Mouse (Mus musculus) ES-E14 (cell line): ENCODE measurements around the gene Add2. TPM values are rescaled to one million over a fixed set of nuclear protein-coding genes. Genes with fewer than 3 reads are reported as not detected.

ENCODE experiments used
- DNase-seq: peaks from one replicate; pipeline ENCODE4 v3.0.0-alpha.2; 2013; ENCODE audit warnings: low read depth, low spot score
- H3K27ac ChIP-seq: 2 replicates; pipeline ENCODE4 v1.5.1; 2012; ENCODE audit warnings: low read depth, mild to moderate bottlenecking, low read length, moderate library complexity, mixed read lengths; ENCODE audit not compliant: poor library complexity, insufficient read depth, severe bottlenecking
- H3K36me3 ChIP-seq: 2 replicates; pipeline ENCODE4 v1.6.1; 2012; ENCODE audit warnings: mild to moderate bottlenecking, low read length, moderate library complexity, mixed read lengths; ENCODE audit not compliant: control insufficient read depth, poor library complexity, insufficient read depth, severe bottlenecking
- H3K4me1 ChIP-seq, 2 experiments: fragments of 150-350 bp in 1 of 2; sonication (generic) in 1 of 2; 2 replicates each; pipeline ENCODE4 v1.6.1; 2012; ENCODE audit warnings: low read length in 2 of 2, mild to moderate bottlenecking in 1 of 2, mixed read lengths in 1 of 2; ENCODE audit not compliant: control insufficient read depth in 2 of 2, insufficient read depth in 2 of 2, poor library complexity in 1 of 2
- H3K4me3 ChIP-seq, 2 experiments: fragments of 150-350 bp in 1 of 2; sonication (generic) in 1 of 2; 2 replicates each; pipeline ENCODE4 v1.5.1; 2012; ENCODE audit warnings: low read length in 2 of 2, low read depth in 1 of 2, mild to moderate bottlenecking in 1 of 2, mixed read lengths in 1 of 2; ENCODE audit not compliant: insufficient read depth in 1 of 2, poor library complexity in 1 of 2, severe bottlenecking in 1 of 2
- H3K9ac ChIP-seq: 2 replicates; pipeline ENCODE4 v1.6.1; 2012; ENCODE audit warnings: low read depth, mild to moderate bottlenecking, low read length, mixed read lengths; ENCODE audit not compliant: poor library complexity, insufficient read depth, severe bottlenecking
- H3K9me3 ChIP-seq: fragments of 150-350 bp; sonication (generic); 2 replicates; pipeline ENCODE4 v1.6.1; 2012; ENCODE audit warnings: low read depth, mild to moderate bottlenecking, low read length; ENCODE audit not compliant: control insufficient read depth, insufficient read depth
- CHD2 ChIP-seq: IDR thresholded peaks from 2 replicates; pipeline ENCODE4 v1.6.1; 2014; ENCODE audit warnings: mild to moderate bottlenecking, low read depth, low read length, inconsistent platforms
- HCFC1 ChIP-seq: IDR thresholded peaks from 2 replicates; pipeline ENCODE4 v1.6.1; 2012; ENCODE audit warnings: low read length, inconsistent platforms, borderline replicate concordance; ENCODE audit not compliant: insufficient read depth
- MAFK ChIP-seq: IDR thresholded peaks from 2 replicates; pipeline ENCODE4 v1.6.1; 2014; ENCODE audit warnings: mild to moderate bottlenecking, low read depth, low read length, inconsistent platforms; ENCODE audit not compliant: insufficient read depth
- ZC3H11A ChIP-seq: IDR thresholded peaks from 2 replicates; pipeline ENCODE4 v1.6.1; 2012; ENCODE audit warnings: low read depth, mild to moderate bottlenecking, inconsistent platforms, low read length, borderline replicate concordance
- ZNF384 ChIP-seq: IDR thresholded peaks from 2 replicates; pipeline ENCODE4 v1.6.1; 2012; ENCODE audit warnings: low read depth, low read length, inconsistent platforms
- in situ Hi-C, 2 experiments: fragments of 600-800 bp; cut with MboI; formaldehyde crosslinking; loops; one replicate each; pipeline ENCODE4 v1.15.1; 2025; ENCODE audit warnings: low sequenced_read_pairs in 2 of 2, inconsistent platforms in 1 of 2; ENCODE audit not compliant: unreplicated experiment in 2 of 2
- total RNA-seq: library from RNA; depleted of rRNA; stranded (reverse); fragments of 300-350 nt; gene quantifications from 2 replicates; pipeline ENCODE4 v1.2.3, GENCODE M21; 2012

Gene Add2
- total RNA-seq, 1 experiment = 2.5 TPM

- H3K27ac ChIP-seq = no peak overlapping the region
- H3K9me3 ChIP-seq = no peaks in the 10 kb centered on the region
- no peak overlapping the region for H3K9ac ChIP-seq
- DNase-seq = no peak
- H3K4me1 ChIP-seq = peaks cover 0 to 2% of the 10 kb centered on the region in 2 experiments; a peak in 1 of 4 replicates
- TF ChIP-seq HCFC1 (no peak), ZC3H11A (no peak), ZNF384 (no peak)
- in situ Hi-C loops = no loop called here
- no peaks in the 10 kb centered on the region for H3K36me3 ChIP-seq
- no peak overlapping the region for H3K4me3 ChIP-seq
Observed at GRCm38 (mm10) chr6:86064318-86065016, 36.0 kb downstream of the Add2 start.

- H3K27ac ChIP-seq = no peak overlapping the region
- DNase-seq = no peak
- no peak overlapping the region for H3K9ac ChIP-seq
- no peaks in the 10 kb centered on the region for H3K36me3 ChIP-seq
- peaks cover 0 to 2% of the 10 kb centered on the region in 2 experiments; a peak in 1 of 4 replicates for H3K4me1 ChIP-seq
- H3K9me3 ChIP-seq = no peaks in the 10 kb centered on the region
- H3K4me3 ChIP-seq = no peak overlapping the region
- TF ChIP-seq ZC3H11A = no peak
- TF ChIP-seq ZNF384 = no peak
- no peak for TF ChIP-seq MAFK
- TF ChIP-seq HCFC1 = no peak
- TF ChIP-seq CHD2 = no peak
- in situ Hi-C loops = no loop called here
Observed at GRCm38 (mm10) chr6:86066727-86067126, 38.2 kb downstream of the Add2 start.

- in situ Hi-C loops = no loop called here
- H3K9ac ChIP-seq = no peak overlapping the region
- no peak overlapping the region for H3K4me3 ChIP-seq
- H3K9me3 ChIP-seq = no peaks in the 10 kb centered on the region
- H3K27ac ChIP-seq = no peak overlapping the region
- H3K4me1 ChIP-seq = peaks cover 0 to 2% of the 10 kb centered on the region in 2 experiments; a peak in 1 of 4 replicates
- no peaks in the 10 kb centered on the region for H3K36me3 ChIP-seq
- TF ChIP-seq ZNF384 = no peak
- no peak for TF ChIP-seq HCFC1
- TF ChIP-seq ZC3H11A = no peak
- no peak for TF ChIP-seq MAFK
- no peak for TF ChIP-seq CHD2
- DNase-seq = no peak
Observed at GRCm38 (mm10) chr6:86067145-86067544, 38.7 kb downstream of the Add2 start.

GRCm38 (mm10) chr6:86069009-86069408 lies 40.5 kb downstream of the Add2 start:
- no peak for TF ChIP-seq HCFC1
- no peak for TF ChIP-seq ZNF384
- no peak for TF ChIP-seq ZC3H11A
- no peak for TF ChIP-seq CHD2
- TF ChIP-seq MAFK = no peak
- H3K36me3 ChIP-seq = no peaks in the 10 kb centered on the region
- no peak overlapping the region for H3K4me3 ChIP-seq
- no peak overlapping the region for H3K27ac ChIP-seq
- no peaks in the 10 kb centered on the region for H3K9me3 ChIP-seq
- in situ Hi-C loops = no loop called here
- H3K4me1 ChIP-seq = peaks cover 0 to 2% of the 10 kb centered on the region in 2 experiments; a peak in 1 of 4 replicates
- no peak for DNase-seq
- no peak overlapping the region for H3K9ac ChIP-seq

- Histone ChIP-seq H3K9me3 (no peaks in the 10 kb centered on the region), H3K36me3 (no peaks in the 10 kb centered on the region), H3K4me3 (no peak overlapping the region), H3K9ac (no peak overlapping the region), H3K4me1 (no peaks in the 10 kb centered on the region), H3K27ac (no peak overlapping the region)
- DNase-seq = no peak
- in situ Hi-C loops = no loop called here
- TF ChIP-seq ZC3H11A (no peak), ZNF384 (no peak), CHD2 (no peak), MAFK (no peak), HCFC1 (no peak)
Observed at GRCm38 (mm10) chr6:86069856-86070255, 41.4 kb downstream of the Add2 start.
